Mouse (Mus musculus) MEL (cell line): ENCODE measurements around the gene Ppcdc. TPM values are rescaled to one million over a fixed set of nuclear protein-coding genes. Genes with fewer than 3 reads are reported as not detected.

Experiments
- DNase-seq: peaks from one replicate; pipeline ENCODE4 v3.0.0; 2011; ENCODE audit warnings: low read depth, low spot score
- H3K27ac ChIP-seq: 2 replicates; pipeline ENCODE4 v1.5.1; 2012; ENCODE audit warnings: low read depth, mild to moderate bottlenecking, control low read depth, low read length, moderate library complexity; ENCODE audit not compliant: control insufficient read depth
- H3K27me3 ChIP-seq, 2 experiments: fragments of 150-350 bp in 1 of 2; sonication (generic) in 1 of 2; 2 replicates each; pipeline ENCODE4 v1.6.1; 2012; ENCODE audit warnings: low read length in 2 of 2, mild to moderate bottlenecking in 2 of 2, improper control_type of control experiment in 1 of 2, moderate library complexity in 1 of 2; ENCODE audit not compliant: insufficient read depth in 2 of 2, control insufficient read depth in 1 of 2
- H3K36me3 ChIP-seq, 2 experiments: 2 replicates each; pipeline ENCODE4 v1.6.1; 2012 to 2014; ENCODE audit warnings: low read length in 2 of 2, improper control_type of control experiment in 1 of 2, inconsistent platforms in 1 of 2, mild to moderate bottlenecking in 1 of 2; ENCODE audit not compliant: insufficient read depth in 2 of 2, control insufficient read depth in 1 of 2
- H3K4me1 ChIP-seq, 2 experiments: fragments of 150-350 bp in 1 of 2; sonication (generic) in 1 of 2; 2 replicates each; pipeline ENCODE4 v1.6.1; 2012; ENCODE audit warnings: low read length in 2 of 2, improper control_type of control experiment in 1 of 2, mild to moderate bottlenecking in 1 of 2; ENCODE audit not compliant: insufficient read depth in 2 of 2, control insufficient read depth in 1 of 2
- H3K4me3 ChIP-seq, 2 experiments: fragments of 150-350 bp in 1 of 2; sonication (generic) in 1 of 2; 2 replicates each; pipeline ENCODE4 v1.5.1; 2012; ENCODE audit warnings: low read depth in 2 of 2, low read length in 2 of 2, mild to moderate bottlenecking in 2 of 2, moderate library complexity in 2 of 2, control low read depth in 1 of 2, improper control_type of control experiment in 1 of 2; ENCODE audit not compliant: control insufficient read depth in 1 of 2, insufficient read depth in 1 of 2
- H3K79me2 ChIP-seq: 2 replicates; pipeline ENCODE4 v1.6.1; 2012; ENCODE audit warnings: mild to moderate bottlenecking, low read length, moderate library complexity; ENCODE audit not compliant: control insufficient read depth, poor library complexity, insufficient read depth
- H3K9ac ChIP-seq: 2 replicates; pipeline ENCODE4 v1.6.1; 2012; ENCODE audit warnings: low read depth, mild to moderate bottlenecking, control low read depth, low read length, moderate library complexity; ENCODE audit not compliant: control insufficient read depth, poor library complexity, severe bottlenecking
- H3K9me3 ChIP-seq: fragments of 150-350 bp; sonication (generic); replicated peaks from 2 replicates; pipeline ENCODE4 v1.6.1; 2012; ENCODE audit warnings: mild to moderate bottlenecking, low read length, improper control_type of control experiment, moderate library complexity; ENCODE audit not compliant: insufficient read depth
- CHD2 ChIP-seq: IDR thresholded peaks from 2 replicates; pipeline ENCODE4 v1.6.1; 2011; ENCODE audit warnings: low read length, improper control_type of control experiment
- CTCF ChIP-seq, 3 experiments: IDR thresholded peaks in 2 of 3; conservative IDR thresholded peaks in 1 of 3; 2 replicates each; pipeline ENCODE4 v1.5.1; 2011 to 2012; ENCODE audit warnings: low read length in 3 of 3, low read depth in 2 of 3, mild to moderate bottlenecking in 2 of 3, improper control_type of control experiment in 1 of 3, inconsistent platforms in 1 of 3, mixed read lengths in 1 of 3, moderate library complexity in 1 of 3; ENCODE audit not compliant: control insufficient read depth in 1 of 3, insufficient read depth in 1 of 3, poor library complexity in 1 of 3, severe bottlenecking in 1 of 3
- E2F4 ChIP-seq: IDR thresholded peaks from 2 replicates; pipeline ENCODE4 v1.6.1; 2011; ENCODE audit warnings: low read depth, low read length, improper control_type of control experiment, borderline replicate concordance
- EP300 ChIP-seq, 2 experiments: IDR thresholded peaks; 2 replicates each; pipeline ENCODE4 v1.6.1; 2011; ENCODE audit warnings: improper control_type of control experiment in 2 of 2, low read length in 2 of 2, low read depth in 1 of 2, mild to moderate bottlenecking in 1 of 2
- GATA1 ChIP-seq: IDR thresholded peaks from 2 replicates; pipeline ENCODE4 v1.6.1; 2011; ENCODE audit warnings: low read depth, low read length, improper control_type of control experiment
- KAT2A ChIP-seq: conservative IDR thresholded peaks from 2 replicates; pipeline ENCODE4 v1.6.1; 2012; ENCODE audit warnings: low read depth, low read length, improper control_type of control experiment, inconsistent platforms
- MYB ChIP-seq: IDR thresholded peaks from 2 replicates; pipeline ENCODE4 v1.6.1; 2011; ENCODE audit warnings: mild to moderate bottlenecking, low read depth, low read length, improper control_type of control experiment
- SMC3 ChIP-seq: IDR thresholded peaks from 2 replicates; pipeline ENCODE4 v1.6.1; 2011; ENCODE audit warnings: low read depth, low read length, improper control_type of control experiment
- TAL1 ChIP-seq: IDR thresholded peaks from 2 replicates; pipeline ENCODE4 v1.6.1; 2012; ENCODE audit warnings: mild to moderate bottlenecking, inconsistent platforms, low read length, moderate library complexity, mixed read lengths
- USF1 ChIP-seq: IDR thresholded peaks from 2 replicates; pipeline ENCODE4 v1.6.1; 2014; ENCODE audit warnings: low read depth, mild to moderate bottlenecking, inconsistent platforms, low read length, improper control_type of control experiment, moderate library complexity
- USF2 ChIP-seq, 2 experiments: IDR thresholded peaks; 2 replicates each; pipeline ENCODE4 v1.6.1; 2011 to 2012; ENCODE audit warnings: improper control_type of control experiment in 2 of 2, low read length in 2 of 2, borderline replicate concordance in 1 of 2, inconsistent platforms in 1 of 2, low read depth in 1 of 2, mild to moderate bottlenecking in 1 of 2; ENCODE audit not compliant: insufficient read depth in 1 of 2
- ZC3H11A ChIP-seq: IDR thresholded peaks from 2 replicates; pipeline ENCODE4 v1.6.1; 2012; ENCODE audit warnings: low read depth, mild to moderate bottlenecking, inconsistent platforms, low read length, improper control_type of control experiment
- ZMIZ1 ChIP-seq: IDR thresholded peaks from 2 replicates; pipeline ENCODE4 v1.6.1; 2012; ENCODE audit warnings: low read depth, mild to moderate bottlenecking, inconsistent platforms, low read length, improper control_type of control experiment, moderate library complexity
- polyA plus RNA-seq, 2 experiments: library from polyadenylated mRNA; stranded (reverse) in 1 of 2; unstranded in 1 of 2; fragments of >175 nt in 1 of 2; fragments of >200 nt in 1 of 2; gene quantifications; 2 replicates each; pipeline versions ENCODE4 v1.2.1 to v1.2.4; 2012; ENCODE audit warnings: low replicate concordance in 2 of 2, low read depth in 1 of 2; ENCODE audit not compliant: insufficient read length in 2 of 2, insufficient read depth in 1 of 2, missing spikeins in 1 of 2
- total RNA-seq: library from RNA; depleted of rRNA; stranded (reverse); fragments of 300-350 nt; gene quantifications from 2 replicates; pipeline ENCODE4 v1.2.3, GENCODE M21; 2012

Gene Ppcdc
- total and polyA plus RNA-seq, 3 experiments = 20.2 to 23.3 TPM; not detected in 1

- Histone ChIP-seq H3K27ac (no peak overlapping the region), H3K79me2 (no peaks in the 10 kb centered on the region), H3K9me3 (no peaks in the 10 kb centered on the region), H3K9ac (no peak overlapping the region), H3K36me3 (no peaks in the 10 kb centered on the region), H3K27me3 (no peaks in the 10 kb centered on the region), H3K4me3 (no peak overlapping the region), H3K4me1 (no peaks in the 10 kb centered on the region)
- TF ChIP-seq E2F4 (no peak), USF1 (no peak), ZC3H11A (no peak), CHD2 (no peak), GATA1 (no peak), KAT2A (no peak), EP300 (IDR thresholded peaks at IDR 0.05; ENCODE audit: low read depth in 1 of 2, low read length in 2 of 2) (no peak), MYB (no peak)
- DNase-seq = no peak
Observed at GRCm38 (mm10) chr9:57406395-57406794, 33.5 kb downstream of the Ppcdc start.

- H3K4me1 ChIP-seq = no peaks in the 10 kb centered on the region
- TF ChIP-seq KAT2A (no peak), SMC3 (no peak)
- no peaks in the 10 kb centered on the region for H3K36me3 ChIP-seq
- H3K9ac ChIP-seq = no peak overlapping the region
- no peaks in the 10 kb centered on the region for H3K9me3 ChIP-seq
- DNase-seq = no peak
- no peaks in the 10 kb centered on the region for H3K79me2 ChIP-seq
- no peak overlapping the region for H3K27ac ChIP-seq
- no peak overlapping the region for H3K4me3 ChIP-seq
- H3K27me3 ChIP-seq = no peaks in the 10 kb centered on the region
Observed at GRCm38 (mm10) chr9:57404036-57404435, 35.9 kb downstream of the Ppcdc start.

- no peaks in the 10 kb centered on the region for H3K36me3 ChIP-seq
- no peak for DNase-seq
- no peaks in the 10 kb centered on the region for H3K4me1 ChIP-seq
- TF ChIP-seq TAL1 (no peak), ZMIZ1 (no peak), GATA1 (no peak), CTCF (IDR thresholded peaks at IDR 0.05 in 2 of 3, conservative IDR thresholded peaks at IDR 0.05 in 1 of 3; ENCODE audit: control insufficient read depth in 1 of 3, insufficient read depth in 1 of 3, low read depth in 2 of 3, low read length in 3 of 3, poor library complexity in 1 of 3, severe bottlenecking in 1 of 3) (no peak), USF2 (IDR thresholded peaks at IDR 0.05; ENCODE audit: borderline replicate concordance in 1 of 2, insufficient read depth in 1 of 2, low read depth in 1 of 2, low read length in 2 of 2) (no peak)
- H3K79me2 ChIP-seq = no peaks in the 10 kb centered on the region
- H3K9me3 ChIP-seq = no peaks in the 10 kb centered on the region
- H3K4me3 ChIP-seq = no peak overlapping the region
- H3K9ac ChIP-seq = no peak overlapping the region
- H3K27ac ChIP-seq = no peak overlapping the region
- H3K27me3 ChIP-seq = no peaks in the 10 kb centered on the region; a peak in 1 of 4 replicates
Observed at GRCm38 (mm10) chr9:57402318-57403251, 37.3 kb downstream of the Ppcdc start.
